Mouse (Mus musculus) liver, embryonic 13.5 days (tissue): ENCODE measurements around the gene Krt25. TPM values are rescaled to one million over a fixed set of nuclear protein-coding genes. Genes with fewer than 3 reads are reported as not detected.

Source experiments
- ATAC-seq: fragments of 200-750 bp; cut with Nextera tagmentation; 2 replicates; pipeline ENCODE4 v1.8.0; 2017; ENCODE audit warnings: low read depth, mild to moderate bottlenecking, moderate number of reproducible peaks, moderate library complexity
- DNase-seq: peaks from one replicate; pipeline ENCODE4 v3.0.0; 2022
- H3K27ac ChIP-seq: fragments of 300-500 bp; sonication (generic); 2 replicates; pipeline ENCODE4 v1.5.1; 2015; ENCODE audit warnings: moderate library complexity, mild to moderate bottlenecking, inconsistent platforms
- H3K27me3 ChIP-seq: fragments of 300-500 bp; sonication (generic); 2 replicates; pipeline ENCODE4 v1.6.1; 2015; ENCODE audit warnings: mild to moderate bottlenecking, inconsistent platforms
- H3K36me3 ChIP-seq: fragments of 300-500 bp; sonication (generic); 2 replicates; pipeline ENCODE4 v1.6.1; 2015; ENCODE audit warnings: mild to moderate bottlenecking, inconsistent platforms
- H3K4me1 ChIP-seq: fragments of 300-500 bp; sonication (generic); replicated peaks from 2 replicates; pipeline ENCODE4 v1.6.1; 2015; ENCODE audit warnings: inconsistent platforms
- H3K4me2 ChIP-seq: fragments of 300-500 bp; sonication (generic); 2 replicates; pipeline ENCODE4 v1.6.1; 2015; ENCODE audit warnings: inconsistent platforms, mild to moderate bottlenecking, moderate library complexity
- H3K4me3 ChIP-seq: fragments of 300-500 bp; sonication (generic); replicated peaks from 2 replicates; pipeline ENCODE4 v1.5.1; 2015; ENCODE audit warnings: mild to moderate bottlenecking, inconsistent platforms
- H3K9ac ChIP-seq: fragments of 300-500 bp; sonication (generic); 2 replicates; pipeline ENCODE4 v1.6.1; 2015; ENCODE audit warnings: mild to moderate bottlenecking, inconsistent platforms
- H3K9me3 ChIP-seq: fragments of 300-500 bp; sonication (generic); replicated peaks from 2 replicates; pipeline ENCODE4 v1.6.1; 2016; ENCODE audit warnings: inconsistent platforms
- WGBS: fragments of 180-500 bp; shearing (Covaris S2); methylation state at CpG from one replicate; pipeline ENCODE4 v1.1.7; 2015; ENCODE audit not compliant: insufficient replicate concordance; 5-methylcytosine and 5-hydroxymethylcytosine counted together
- polyA plus RNA-seq: library from polyadenylated mRNA; unstranded; fragments of >200 nt; fragmentation: Nextera tagmentation; extraction: Ambion mirVana; gene quantifications from 2 replicates; pipeline ENCODE4 v1.2.1, GENCODE M21; 2015

The Krt25 gene
- polyA plus RNA-seq, result not detected in 2 replicates

DNA sequence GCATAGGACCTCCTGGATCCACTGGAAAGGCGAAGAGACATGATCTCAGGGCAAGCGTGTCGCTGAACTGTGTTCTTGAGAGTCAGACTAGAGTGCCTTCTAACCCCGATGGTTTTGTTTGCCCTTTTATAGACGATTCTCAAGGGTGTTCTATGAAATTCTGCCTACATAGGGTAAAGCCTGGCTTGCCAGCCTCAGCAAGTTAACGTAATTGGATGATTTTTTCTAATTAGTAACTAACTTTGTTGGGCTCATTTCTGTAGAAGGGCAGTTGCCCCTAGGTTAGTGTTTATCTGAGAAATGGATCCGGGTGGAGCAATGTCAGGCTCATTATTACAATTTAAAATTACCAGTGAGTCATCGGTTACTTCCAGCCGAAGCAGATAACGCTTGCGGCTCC lies at the start of gene Krt25:
TSS of gene Krt25 (minus strand) at position 101 of the 400 bp plus-strand sequence.
- no peak within 1 kb of the TSS for H3K4me2 ChIP-seq
- H3K27me3 ChIP-seq, result no peaks in the 10 kb centered on the region
- no peaks in the 10 kb centered on the region; the same call in 1 of the 2 replicates for H3K9me3 ChIP-seq
- no peaks in the 10 kb centered on the region for H3K36me3 ChIP-seq
- no peak within 1 kb of the TSS for H3K4me3 ChIP-seq
- H3K4me1 ChIP-seq, result no peaks in the 10 kb centered on the region
- no peak within 1 kb of the TSS for H3K27ac ChIP-seq
- WGBS, result 77% methylated on average over 11 of the region's 11 CpGs
- no peak within 1 kb of the TSS for H3K9ac ChIP-seq
- ATAC-seq (no peak), DNase-seq (no peak)

- Histone ChIP-seq H3K27ac (no peak overlapping the region), H3K36me3 (no peaks in the 10 kb centered on the region), H3K27me3 (no peaks in the 10 kb centered on the region), H3K4me1 (no peaks in the 10 kb centered on the region), H3K4me3 (no peak overlapping the region), H3K9ac (no peak overlapping the region), H3K9me3 (no peaks in the 10 kb centered on the region), H3K4me2 (no peak overlapping the region)
- no peak for ATAC-seq
- WGBS, result 65% methylated on average over 8 of the region's 8 CpGs
- DNase-seq, result no peak
These were observed 47.2 kb upstream of the Krt25 start for GRCm38 (mm10) chr11:99369853-99370451.

GRCm38 (mm10) chr11:99369229-99369628 lies 46.5 kb upstream of the Krt25 start:
- ATAC-seq, result no peak
- H3K4me1 ChIP-seq, result no peaks in the 10 kb centered on the region
- no peak overlapping the region for H3K4me2 ChIP-seq
- no peak overlapping the region for H3K27ac ChIP-seq
- H3K9me3 ChIP-seq, result no peaks in the 10 kb centered on the region
- H3K9ac ChIP-seq, result no peak overlapping the region
- DNase-seq, result no peak
- no peak overlapping the region for H3K4me3 ChIP-seq
- 6% methylated on average over 3 of the region's 3 CpGs for WGBS
- H3K27me3 ChIP-seq, result no peaks in the 10 kb centered on the region
- no peaks in the 10 kb centered on the region for H3K36me3 ChIP-seq

DNA sequence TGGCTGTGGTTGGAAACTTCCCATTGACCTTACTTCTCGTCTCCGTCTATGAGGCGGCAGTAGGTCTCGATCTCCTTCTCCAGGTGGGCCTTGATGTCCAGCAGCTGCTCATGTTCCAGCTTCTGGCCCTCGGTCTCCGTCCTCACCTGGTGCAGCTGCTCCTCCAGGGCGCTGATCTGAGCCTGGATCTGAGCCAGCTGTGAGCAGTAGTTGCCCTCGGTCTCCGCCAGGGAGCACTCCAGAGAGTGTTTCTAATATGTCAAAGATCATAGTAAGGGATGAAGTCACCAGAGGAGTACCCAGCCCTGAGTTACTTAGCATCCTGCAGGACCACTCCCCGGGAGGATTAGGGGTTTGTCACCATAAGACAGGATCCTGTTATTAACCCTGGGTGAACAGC lies 44.0 kb upstream of the Krt25 start:
- Histone ChIP-seq H3K9ac (no peak overlapping the region), H3K4me1 (no peaks in the 10 kb centered on the region), H3K36me3 (no peaks in the 10 kb centered on the region), H3K27me3 (no peaks in the 10 kb centered on the region), H3K4me3 (no peak overlapping the region), H3K9me3 (no peaks in the 10 kb centered on the region), H3K4me2 (no peak overlapping the region), H3K27ac (no peak overlapping the region)
- WGBS, result 33% methylated on average over 10 of the region's 10 CpGs
- DNase-seq (no peak), ATAC-seq (no peak)

DNA sequence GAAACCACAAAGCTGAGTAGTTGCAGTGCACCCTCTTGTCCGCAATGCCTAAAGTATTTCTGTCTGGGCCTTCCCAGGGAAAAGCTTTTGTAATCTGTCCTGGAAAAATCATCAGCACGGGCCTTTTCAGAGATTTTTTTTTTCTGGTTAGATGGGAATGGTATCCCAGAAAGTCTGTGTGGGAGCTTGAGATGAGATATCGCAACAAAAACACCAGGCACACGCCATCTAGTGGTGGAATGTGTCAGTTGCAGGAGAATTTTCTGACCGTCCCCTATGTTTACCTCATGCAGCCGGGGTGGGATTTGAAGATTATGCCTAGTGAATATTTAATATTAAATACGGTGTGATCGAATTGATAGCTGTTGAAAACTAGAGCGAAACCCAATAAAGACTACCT lies 41.7 kb upstream of the Krt25 start:
- no peak overlapping the region for H3K4me3 ChIP-seq
- no peak overlapping the region for H3K4me2 ChIP-seq
- no peaks in the 10 kb centered on the region for H3K9me3 ChIP-seq
- no peaks in the 10 kb centered on the region for H3K4me1 ChIP-seq
- 16% methylated on average over 9 of the region's 9 CpGs for WGBS
- no peaks in the 10 kb centered on the region for H3K36me3 ChIP-seq
- ATAC-seq (no peak), DNase-seq (no peak)
- no peak overlapping the region for H3K9ac ChIP-seq
- no peaks in the 10 kb centered on the region; the same call in 1 of the 2 replicates for H3K27me3 ChIP-seq
- no peak overlapping the region for H3K27ac ChIP-seq

GRCm38 (mm10) chr11:99361423-99361822 lies 38.7 kb upstream of the Krt25 start:
- DNase-seq (no peak), ATAC-seq (no peak)
- Histone ChIP-seq H3K27ac (no peak overlapping the region), H3K36me3 (no peaks in the 10 kb centered on the region), H3K9ac (no peak overlapping the region), H3K4me1 (no peaks in the 10 kb centered on the region), H3K4me3 (no peak overlapping the region), H3K4me2 (no peak overlapping the region), H3K27me3 (no peaks in the 10 kb centered on the region; the same call in 1 of the 2 replicates), H3K9me3 (no peaks in the 10 kb centered on the region)
- 68% methylated on average over 8 of the region's 8 CpGs for WGBS

- Histone ChIP-seq H3K9ac (no peak within 1 kb of the TSS), H3K4me2 (no peak within 1 kb of the TSS), H3K4me3 (no peak within 1 kb of the TSS), H3K4me1 (no peaks in the 10 kb centered on the region), H3K36me3 (no peaks in the 10 kb centered on the region), H3K9me3 (no peaks in the 10 kb centered on the region), H3K27me3 (no peaks in the 10 kb centered on the region), H3K27ac (no peak within 1 kb of the TSS)
- DNase-seq, result no peak
- WGBS, result 71% methylated on average over 12 of the region's 12 CpGs
- no peak for ATAC-seq
These were observed 28.3 kb upstream of the Krt25 start, which contains the start of gene Krt27 for GRCm38 (mm10) chr11:99351004-99351403. Gene Krt27, minus strand, starts transcription at chr11:99351104.

GRCm38 (mm10) chr11:99339299-99339847 lies 16.6 kb upstream of the Krt25 start:
- Histone ChIP-seq H3K9ac (no peak overlapping the region), H3K36me3 (no peaks in the 10 kb centered on the region), H3K4me1 (no peaks in the 10 kb centered on the region), H3K27me3 (no peaks in the 10 kb centered on the region), H3K4me3 (no peak overlapping the region), H3K4me2 (no peak overlapping the region), H3K27ac (no peak overlapping the region), H3K9me3 (no peaks in the 10 kb centered on the region)
- no peak for ATAC-seq
- WGBS, result 75% methylated on average over 11 of the region's 11 CpGs
- DNase-seq, result no peak

DNA sequence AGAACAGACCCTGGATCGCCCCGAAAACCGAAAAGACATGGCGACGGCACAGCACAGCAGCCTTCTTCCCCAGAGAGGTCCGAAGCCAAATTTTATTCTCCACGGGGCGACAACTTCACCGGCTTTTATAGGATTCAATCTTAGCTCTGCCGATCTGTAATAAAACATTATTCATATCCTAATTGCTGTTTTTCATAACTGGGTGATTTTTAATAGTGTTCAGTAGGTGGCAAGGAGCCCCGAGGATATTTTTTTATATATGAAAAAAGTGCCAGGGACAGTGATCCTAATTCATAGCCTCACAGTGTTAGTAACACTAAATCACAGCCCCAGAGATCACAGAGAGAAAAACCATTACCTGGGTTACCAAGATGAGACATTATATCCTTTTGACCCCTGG lies 15.1 kb upstream of the Krt25 start, which contains the start of gene Krt26:
TSS of gene Krt26 (minus strand) at position 101 of the 400 bp plus-strand sequence.
- no peak for ATAC-seq
- no peaks in the 10 kb centered on the region for H3K27me3 ChIP-seq
- no peak within 1 kb of the TSS for H3K27ac ChIP-seq
- no peak within 1 kb of the TSS for H3K9ac ChIP-seq
- no peaks in the 10 kb centered on the region for H3K36me3 ChIP-seq
- no peak within 1 kb of the TSS for H3K4me2 ChIP-seq
- no peaks in the 10 kb centered on the region for H3K4me1 ChIP-seq
- no peaks in the 10 kb centered on the region for H3K9me3 ChIP-seq
- DNase-seq, result no peak
- 81% methylated on average over 11 of the region's 11 CpGs for WGBS
- H3K4me3 ChIP-seq, result no peak within 1 kb of the TSS

- H3K4me2 ChIP-seq, result no peak overlapping the region
- ATAC-seq (no peak), DNase-seq (no peak)
- no peaks in the 10 kb centered on the region for H3K36me3 ChIP-seq
- no peaks in the 10 kb centered on the region for H3K4me1 ChIP-seq
- no peak overlapping the region for H3K27ac ChIP-seq
- no peak overlapping the region for H3K9ac ChIP-seq
- no peaks in the 10 kb centered on the region for H3K27me3 ChIP-seq
- 71% methylated on average over 13 of the region's 13 CpGs for WGBS
- no peak overlapping the region for H3K4me3 ChIP-seq
- no peaks in the 10 kb centered on the region for H3K9me3 ChIP-seq
These were observed 10.7 kb upstream of the Krt25 start for GRCm38 (mm10) chr11:99333426-99333825.

DNA sequence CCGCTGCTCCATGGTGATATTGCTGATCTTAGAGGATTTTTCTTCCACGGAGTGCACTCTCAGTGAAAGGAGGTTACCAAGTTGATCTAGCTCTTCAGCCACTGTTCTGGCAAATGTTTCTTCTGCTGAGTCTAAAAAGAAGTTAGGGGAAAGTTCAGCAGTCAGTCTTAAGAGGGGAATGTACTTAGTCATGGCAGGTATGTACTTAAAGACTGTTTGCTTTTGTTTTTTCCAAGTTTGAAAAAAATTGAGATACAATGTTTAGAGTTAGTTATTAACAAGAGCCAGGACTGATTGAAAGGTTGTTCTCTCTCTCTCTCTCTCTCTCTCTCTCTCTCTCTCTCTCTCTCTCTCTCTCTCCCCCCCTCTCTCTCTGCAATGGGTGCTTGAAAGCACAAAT lies 6.9 kb upstream of the Krt25 start:
- 58% methylated on average over 2 of the region's 2 CpGs for WGBS

GRCm38 (mm10) chr11:99321094-99321493 lies 1.7 kb downstream of the Krt25 start:
- no peak overlapping the region for H3K27ac ChIP-seq
- 80% methylated on average over 14 of the region's 14 CpGs for WGBS
- no peaks in the 10 kb centered on the region for H3K36me3 ChIP-seq
- ATAC-seq (no peak), DNase-seq (no peak)
- H3K27me3 ChIP-seq, result no peaks in the 10 kb centered on the region
- no peaks in the 10 kb centered on the region for H3K4me1 ChIP-seq
- H3K4me2 ChIP-seq, result no peak overlapping the region
- H3K9me3 ChIP-seq, result no peaks in the 10 kb centered on the region; the same call in 1 of the 2 replicates
- no peak overlapping the region for H3K4me3 ChIP-seq
- no peak overlapping the region for H3K9ac ChIP-seq

More for the DNA sequence above, 6.9 kb upstream of the Krt25 start:
- Histone ChIP-seq H3K27me3 (no peaks in the 10 kb centered on the region), H3K36me3 (no peaks in the 10 kb centered on the region), H3K9ac (no peak overlapping the region), H3K4me3 (no peak overlapping the region), H3K4me2 (no peak overlapping the region), H3K4me1 (no peaks in the 10 kb centered on the region), H3K9me3 (no peaks in the 10 kb centered on the region; the same call in 1 of the 2 replicates), H3K27ac (no peak overlapping the region)
- no peak for ATAC-seq
- DNase-seq, result no peak
